Mouse (Mus musculus): ENCODE data around the gene Esp36. TPM values are rescaled to one million over a fixed set of nuclear protein-coding genes. Genes with fewer than 3 reads are reported as not detected.

Esp36 gene
- not detected for total RNA-seq (2023)

GRCm38 (mm10) chr17:38420085-38420484, at the start of gene Esp36:
TSS of gene Esp36 (minus strand) at chr17:38420185.

Other genes with a start within 250 kb of the Esp36 start
- gene Olfr134, start 248.8 kb downstream of the Esp36 start, total RNA-seq (2023) = not detected
- gene Olfr135, start 215.8 kb downstream of the Esp36 start, total RNA-seq (2023) = not detected
- not detected for gene Olfr138, start 159.2 kb downstream of the Esp36 start, total RNA-seq (2023)
- gene Olfr137, start 112.6 kb downstream of the Esp36 start, total RNA-seq (2023) = not detected
- gene Olfr136, start 90.4 kb downstream of the Esp36 start, total RNA-seq (2023) = not detected
- gene Esp34, start 134.0 kb upstream of the Esp36 start, total RNA-seq (2023) = not detected
- gene Esp31, start 219.3 kb upstream of the Esp36 start, total RNA-seq (2023) = not detected